Mouse (Mus musculus) layer of hippocampus, adult 9-11 months (tissue): ENCODE data around the gene Krtap5-2.
A peak's percentile ranks its signal among the peaks of the same experiment; 100 is the strongest.
"Not testable (repeated sequence)": the region's sequence is repeated elsewhere in the genome, so short reads cannot be mapped to it uniquely, and the experiment has no call there.

ENCODE experiments used
- DNase-seq: peaks from one replicate; pipeline ENCODE4 v3.0.0; 2022

Gene Krtap5-2

DNA sequence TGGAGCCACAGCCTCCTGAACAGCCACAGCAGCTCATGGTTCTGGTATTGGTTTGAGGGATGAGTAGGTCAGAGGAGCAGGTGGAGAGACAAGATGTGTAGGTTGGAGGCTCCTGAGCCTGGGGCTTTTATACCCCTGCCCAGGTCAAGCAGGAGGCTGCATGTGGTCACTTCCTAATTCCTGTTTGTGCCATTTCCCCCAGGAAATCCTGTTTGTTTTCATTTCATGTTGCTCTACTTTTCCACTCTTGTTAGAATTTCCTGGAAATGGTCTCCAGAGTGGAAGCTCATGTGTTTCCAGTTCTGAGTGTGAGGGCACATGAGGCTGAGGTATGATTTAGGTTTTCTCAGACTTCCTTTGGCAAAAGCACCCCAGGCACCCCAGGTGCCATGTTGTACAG is at the start of gene Krtap5-2:
Gene Krtap5-2 (minus strand): TSS at position 101 of the 400 bp plus-strand sequence.
- not testable (repeated sequence) for DNase-seq

GRCm38 (mm10) chr7:142224518-142224917 is 48.7 kb upstream of the Krtap5-2 start:
- no peak for DNase-seq

DNA sequence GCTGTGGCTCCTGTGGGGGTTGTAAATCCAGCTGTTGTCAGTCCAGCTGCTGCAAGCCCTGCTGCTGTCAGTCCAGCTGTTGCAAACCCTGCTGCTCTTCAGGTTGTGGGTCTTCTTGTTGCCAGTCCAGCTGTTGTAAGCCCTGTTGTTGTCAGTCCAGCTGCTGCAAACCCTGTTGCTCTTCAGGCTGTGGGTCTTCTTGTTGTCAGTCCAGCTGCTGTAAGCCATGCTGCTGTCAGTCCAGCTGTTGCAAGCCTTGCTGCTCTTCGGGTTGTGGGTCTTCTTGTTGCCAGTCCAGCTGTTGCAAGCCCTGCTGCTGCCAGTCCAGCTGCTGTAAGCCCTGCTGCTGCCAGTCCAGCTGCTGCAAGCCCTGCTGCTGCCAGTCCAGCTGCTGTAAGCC is 36.3 kb upstream of the Krtap5-2 start:
- not testable (repeated sequence) for DNase-seq

DNA sequence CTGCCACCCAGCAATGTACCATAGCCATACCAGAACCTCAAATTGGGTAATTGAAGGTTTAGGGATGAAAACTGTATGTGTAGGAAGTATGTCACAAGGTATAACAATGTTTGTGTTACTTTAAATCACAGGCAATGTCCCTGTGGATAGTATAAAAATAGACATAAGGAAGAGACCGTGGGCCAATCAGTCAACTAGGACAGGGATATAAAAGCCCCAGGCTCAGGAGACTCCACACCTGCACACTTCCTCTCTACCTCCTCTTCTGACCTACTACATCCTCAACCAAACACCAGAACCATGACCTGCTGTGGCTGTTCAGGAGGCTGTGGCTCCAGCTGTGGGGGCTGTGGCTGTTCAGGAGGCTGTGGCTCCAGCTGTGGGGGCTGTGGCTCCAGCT is 35.8 kb upstream of the Krtap5-2 start, which contains the start of gene Gm7579:
Gene Gm7579 (plus strand): TSS at position 301 of the 400 bp plus-strand sequence.
- DNase-seq, result no peak

- not testable (repeated sequence) for DNase-seq
These were observed 31.1 kb upstream of the Krtap5-2 start for GRCm38 (mm10) chr7:142206891-142207290.

GRCm38 (mm10) chr7:142205488-142205887 is 29.7 kb upstream of the Krtap5-2 start:
- no peak for DNase-seq

DNA sequence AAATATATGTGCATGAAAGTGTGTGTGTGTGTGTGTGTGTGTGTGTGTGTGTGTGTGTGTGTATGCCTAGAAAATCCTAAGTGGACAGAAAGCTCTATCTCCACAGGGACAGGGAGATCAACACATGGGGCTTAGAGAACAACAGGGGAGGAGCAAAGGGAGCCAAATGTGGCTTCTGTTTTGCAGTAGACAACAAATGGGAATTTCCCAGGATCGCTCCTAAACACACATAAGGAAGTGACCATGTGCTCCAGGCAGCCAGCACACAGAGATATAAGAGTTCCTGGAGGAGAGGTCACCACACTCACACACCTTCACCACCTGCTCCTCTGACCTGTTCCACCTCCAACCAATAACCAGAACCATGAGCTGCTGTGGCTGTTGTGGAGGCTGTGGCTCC is 25.3 kb upstream of the Krtap5-2 start, which contains the start of gene Krtap5-3:
Gene Krtap5-3 (plus strand): TSS at position 301 of the 400 bp plus-strand sequence.
- DNase-seq, result no peak

- peak; percentile 2 for DNase-seq
These were observed 22.9 kb upstream of the Krtap5-2 start for GRCm38 (mm10) chr7:142198748-142199147.

GRCm38 (mm10) chr7:142190289-142190688 is 14.5 kb upstream of the Krtap5-2 start, which contains the start of gene Gm10153:
Gene Gm10153, minus strand, starts transcription at chr7:142190389.
- DNase-seq, result no peak

- no peak for DNase-seq
These were observed 12.4 kb upstream of the Krtap5-2 start for GRCm38 (mm10) chr7:142188156-142188555.

DNA sequence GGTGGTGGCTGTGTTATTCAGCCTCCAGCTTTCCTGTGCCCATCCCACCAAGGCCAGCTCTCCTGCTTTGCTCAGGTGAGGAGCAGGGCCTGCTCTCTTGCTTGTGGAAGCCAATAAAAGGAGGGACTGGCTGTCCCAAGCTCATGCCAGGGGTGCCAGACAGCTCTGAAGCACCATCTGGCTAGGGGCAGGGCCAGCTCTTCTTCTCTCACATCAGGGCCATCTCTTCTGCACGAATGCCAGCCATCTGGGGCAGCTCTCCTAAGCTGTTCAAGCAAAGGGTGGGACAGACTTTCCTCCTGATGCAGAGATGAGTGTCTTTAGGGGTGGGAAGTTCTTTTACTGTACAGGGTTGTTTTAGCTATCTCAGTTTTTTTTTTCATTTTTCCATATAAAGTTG is 5.2 kb upstream of the Krtap5-2 start:
- DNase-seq, result no peak

- DNase-seq, result peak; percentile 22
These were observed 2.9 kb upstream of the Krtap5-2 start for GRCm38 (mm10) chr7:142178685-142179084.

DNA sequence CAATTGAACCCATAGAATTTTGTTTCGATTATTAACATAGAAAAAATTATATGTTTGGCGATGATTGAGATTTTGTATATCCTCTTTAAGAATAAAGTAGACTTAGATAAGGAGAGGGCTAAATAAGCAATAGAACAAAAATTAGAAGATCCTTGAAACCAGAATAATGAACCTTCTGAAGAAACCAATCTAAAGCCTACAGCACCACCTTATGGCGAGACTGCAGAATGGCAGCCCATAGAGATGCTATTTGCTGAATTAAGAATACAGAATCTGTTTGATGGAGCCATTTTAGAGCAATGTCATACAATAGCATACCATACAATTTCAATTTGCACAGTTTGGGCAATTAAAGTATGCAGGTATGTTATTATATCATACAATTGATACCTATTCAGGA is 6.0 kb downstream of the Krtap5-2 start:
- no peak for DNase-seq

DNA sequence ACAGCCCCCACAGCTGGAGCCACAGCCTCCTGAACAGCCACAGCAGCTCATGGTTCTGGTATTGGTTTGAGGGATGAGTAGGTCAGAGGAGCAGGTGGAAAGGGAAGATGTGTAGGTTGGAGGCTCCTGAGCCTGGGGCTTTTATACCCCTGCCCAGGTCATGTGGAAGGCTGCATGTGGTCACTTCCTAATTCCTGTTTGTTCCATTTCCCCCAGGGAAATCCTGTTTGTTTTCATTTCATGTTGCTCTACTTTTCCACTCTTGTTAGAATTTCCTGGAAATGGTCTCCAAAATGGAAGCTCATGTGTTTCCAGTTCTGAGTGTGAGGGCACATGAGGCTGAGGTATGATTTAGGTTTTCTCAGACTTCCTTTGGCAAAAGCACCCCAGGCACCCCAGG is 10.2 kb downstream of the Krtap5-2 start, which contains the start of gene Gm4553:
Gene Gm4553 (minus strand): TSS at position 101 of the 400 bp plus-strand sequence.
- DNase-seq, result not testable (repeated sequence)

DNA sequence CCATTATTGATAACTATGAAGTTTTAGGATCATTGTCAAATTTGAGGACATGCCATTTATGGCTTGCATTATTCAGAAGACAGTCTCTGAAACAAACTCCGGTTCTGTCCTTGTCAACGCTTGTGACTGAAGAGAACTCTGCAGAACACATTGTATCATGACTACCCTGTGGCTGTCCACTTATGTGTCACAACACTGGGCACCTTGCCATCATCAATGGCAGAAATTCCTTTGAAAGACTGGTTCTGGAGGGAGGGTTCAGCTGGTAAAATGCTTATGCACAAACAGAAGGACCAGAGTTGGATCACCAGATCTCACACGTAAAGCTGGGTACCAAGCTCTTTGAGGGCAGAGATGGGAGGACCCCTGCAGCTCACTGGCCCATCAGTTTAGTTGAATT is 16.4 kb downstream of the Krtap5-2 start:
- no peak for DNase-seq

- DNase-seq, result not testable (repeated sequence)
These were observed 18.8 kb downstream of the Krtap5-2 start, which contains the start of gene Gm29735 for GRCm38 (mm10) chr7:142157013-142157412. Gene Gm29735, minus strand, starts transcription at chr7:142157113.

DNA sequence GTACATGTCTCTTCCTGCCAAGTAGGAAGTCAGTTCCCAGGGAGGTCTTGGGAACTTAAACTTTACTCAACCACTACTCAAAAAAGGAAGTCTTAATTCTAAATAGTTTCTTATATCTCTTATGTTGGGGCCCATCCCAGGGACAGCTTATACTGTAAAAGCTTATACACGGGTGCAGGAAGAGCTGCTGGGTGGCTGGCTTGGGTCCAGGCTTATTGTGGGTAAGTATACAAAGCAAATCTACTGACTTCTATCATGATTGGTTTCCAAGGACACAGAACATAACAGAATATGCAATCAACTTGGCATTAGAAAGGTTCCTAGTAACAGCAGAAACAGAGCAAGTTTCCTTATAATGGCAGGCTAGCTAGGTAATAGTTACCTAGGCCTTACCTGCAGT is 20.5 kb downstream of the Krtap5-2 start:
- no peak for DNase-seq

DNA sequence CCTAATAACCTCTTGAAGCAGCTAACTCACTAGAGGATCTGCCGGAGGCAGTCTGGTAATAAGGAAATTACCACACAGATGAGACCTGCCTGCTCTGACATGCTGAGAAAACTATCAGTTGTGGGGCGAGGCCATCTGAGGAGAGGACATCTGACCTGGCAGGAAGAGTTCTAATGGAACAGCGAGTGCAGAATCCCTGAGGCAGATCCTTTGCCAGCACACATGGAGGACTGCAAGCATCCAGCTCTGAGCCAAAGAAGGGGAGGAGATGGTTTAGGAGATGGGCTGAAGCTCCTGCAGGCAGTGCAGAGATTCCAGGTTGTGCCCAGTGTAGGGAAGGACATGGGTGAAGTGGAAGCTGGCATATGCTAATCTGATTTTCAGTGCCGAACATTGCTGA is 23.6 kb downstream of the Krtap5-2 start:
- no peak for DNase-seq

DNA sequence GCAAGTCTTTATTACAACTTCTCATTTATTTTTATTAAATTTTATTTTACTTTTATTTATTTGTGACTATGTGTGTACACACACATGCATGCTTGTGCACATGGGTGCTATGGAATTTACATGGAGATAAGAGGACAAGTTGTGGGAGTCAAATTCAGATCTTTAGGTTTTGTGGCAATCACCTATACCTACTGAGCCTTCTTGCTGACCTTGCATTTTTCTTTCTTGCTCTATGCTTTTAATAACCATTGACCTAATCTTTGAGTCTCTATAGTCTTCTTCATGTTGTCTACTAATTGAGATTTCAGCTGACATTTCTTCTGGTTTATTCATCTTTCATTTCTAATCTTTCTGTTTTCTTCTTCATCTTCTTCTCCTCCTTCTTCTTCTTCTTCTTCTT is 27.2 kb downstream of the Krtap5-2 start:
- no peak for DNase-seq

DNA sequence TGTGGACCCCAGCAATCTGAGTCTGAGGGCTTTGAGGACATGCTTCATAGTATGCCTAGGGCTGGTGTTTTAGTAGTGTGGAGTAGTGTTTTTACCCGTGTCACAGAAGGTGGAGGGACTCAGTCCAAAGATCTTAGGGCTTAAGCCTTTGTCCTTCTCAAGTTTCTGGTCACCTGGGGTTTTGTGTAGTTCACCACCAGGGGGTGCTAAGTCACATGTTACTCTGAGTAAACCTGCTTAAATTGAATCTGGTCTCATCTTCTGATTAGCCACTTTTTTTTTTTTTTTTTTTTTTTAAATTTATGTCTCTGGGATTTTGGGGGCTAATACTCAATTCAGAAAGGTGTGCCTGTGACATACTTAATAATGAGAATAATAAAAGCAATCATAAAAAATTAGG is 29.8 kb downstream of the Krtap5-2 start:
- peak; percentile 11 for DNase-seq

DNA sequence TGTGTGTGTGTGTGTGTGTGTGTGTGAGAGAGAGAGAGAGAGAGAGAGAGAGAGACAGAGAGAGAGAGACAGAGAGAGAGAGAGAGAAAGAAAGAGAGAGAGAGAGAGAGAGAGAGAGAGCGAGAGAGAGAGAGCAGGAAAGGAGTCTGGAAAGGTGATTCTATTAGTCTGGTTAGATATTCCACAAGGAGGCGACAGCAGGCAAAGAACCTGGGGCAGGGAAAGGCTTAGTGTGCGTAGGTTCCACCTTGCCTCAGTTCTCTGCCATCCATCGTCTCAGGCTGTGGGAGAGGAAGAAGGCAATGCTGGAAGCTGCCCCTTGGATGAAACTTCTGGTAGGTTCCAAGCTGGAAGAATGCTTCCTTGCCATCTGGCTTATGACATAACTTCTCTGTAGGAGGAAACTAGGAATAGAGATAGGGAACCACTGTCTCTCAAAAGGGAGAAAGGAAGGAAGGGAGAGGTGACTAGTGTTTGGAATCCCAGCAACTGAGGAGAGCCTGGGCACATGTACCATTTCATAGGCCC is 30.3 kb downstream of the Krtap5-2 start:
- DNase-seq, result no peak

DNA sequence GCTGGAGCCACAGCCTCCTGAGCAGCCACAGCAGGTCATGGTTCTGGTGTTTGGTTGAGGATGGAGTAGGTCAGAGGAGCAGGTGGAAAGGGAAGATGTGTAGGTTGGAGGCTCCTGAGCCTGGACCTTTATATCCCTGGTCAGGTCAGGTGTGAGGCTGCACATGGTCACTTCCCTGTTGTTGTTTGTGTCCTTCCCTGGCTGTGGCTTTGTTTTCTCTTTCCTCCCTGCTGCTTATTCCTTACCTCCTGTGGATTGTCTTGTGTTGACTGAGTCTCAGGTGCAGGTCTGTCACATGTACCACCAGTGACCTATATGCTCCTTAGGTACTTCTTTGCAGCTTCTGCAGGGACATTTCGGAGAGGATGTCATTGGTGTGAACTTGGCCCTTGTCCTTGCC is 31.3 kb downstream of the Krtap5-2 start, which contains the start of gene Gm45337:
Gene Gm45337 (minus strand): TSS at position 101 of the 400 bp plus-strand sequence.
- no peak for DNase-seq

- not testable (repeated sequence) for DNase-seq
These were observed 32.2 kb downstream of the Krtap5-2 start for GRCm38 (mm10) chr7:142143506-142144010.

DNA sequence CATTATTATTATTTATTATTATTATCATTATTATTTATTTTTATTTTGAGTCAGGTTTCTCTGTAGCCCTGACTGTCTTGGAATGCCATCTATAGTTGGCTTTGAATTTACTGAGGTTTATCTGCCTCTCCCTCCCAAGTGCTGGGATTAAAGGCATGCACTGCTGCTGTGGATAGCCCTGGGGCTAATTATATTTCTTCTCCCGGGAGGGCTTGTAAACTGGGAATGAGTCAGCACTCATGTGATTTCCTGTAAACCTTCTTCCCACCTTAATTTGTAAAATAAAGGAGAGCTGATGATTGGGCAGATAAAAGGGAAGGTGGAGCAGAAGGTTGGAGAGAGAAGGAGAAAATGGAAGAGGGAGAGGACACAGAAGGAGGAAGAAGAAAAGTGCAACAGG is 35.1 kb downstream of the Krtap5-2 start:
- no peak for DNase-seq

DNA sequence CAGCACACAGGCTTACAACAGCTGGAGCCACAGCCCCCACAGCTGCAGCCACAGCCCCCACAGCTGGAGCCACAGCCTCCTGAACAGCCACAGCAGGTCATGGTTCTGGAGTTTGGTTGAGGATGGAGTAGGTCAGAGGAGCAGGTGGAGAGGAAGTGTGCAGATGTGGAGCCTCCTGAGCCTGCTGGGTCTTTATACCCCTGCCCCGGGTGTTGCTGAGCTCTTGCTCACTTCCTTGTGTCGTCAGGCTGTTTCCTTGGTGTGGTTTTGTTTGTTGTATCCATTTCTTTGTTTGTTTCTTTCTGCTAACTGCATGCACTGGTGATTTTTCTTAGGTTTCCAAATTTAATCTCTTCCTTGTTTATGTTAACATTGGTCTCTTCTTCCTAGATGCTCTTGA is 39.9 kb downstream of the Krtap5-2 start, which contains the start of gene Gm39115:
Gene Gm39115 (minus strand): TSS at position 101 of the 400 bp plus-strand sequence.
- not testable (repeated sequence) for DNase-seq
